Mouse (Mus musculus) MN1 (cell line): ENCODE results near the gene Kcnip4.

Experiments
- DNase-seq: peaks from one replicate; pipeline ENCODE4 v3.0.0-alpha.2; 2016; ENCODE audit warnings: low spot score

Gene Kcnip4

GRCm38 (mm10) chr5:49524394-49525241 is at the start of gene Kcnip4:
Kcnip4 (minus strand) TSS chr5:49524907.
- no peak for DNase-seq

GRCm38 (mm10) chr5:49571876-49572275 is 47.2 kb upstream of the Kcnip4 start:
- no peak for DNase-seq

- no peak for DNase-seq
These were observed 39.0 kb upstream of the Kcnip4 start for GRCm38 (mm10) chr5:49563751-49564150.

- no peak for DNase-seq
These were observed 32.7 kb upstream of the Kcnip4 start for GRCm38 (mm10) chr5:49557436-49557835.

GRCm38 (mm10) chr5:49547884-49548283 is 23.2 kb upstream of the Kcnip4 start:
- no peak for DNase-seq

GRCm38 (mm10) chr5:49529362-49529761 is 4.7 kb upstream of the Kcnip4 start:
- peak; percentile 9 for DNase-seq

- no peak for DNase-seq
These were observed 520 bp upstream of the Kcnip4 start for GRCm38 (mm10) chr5:49525242-49525612.

- DNase-seq: no peak
These were observed 712 bp downstream of the Kcnip4 start for GRCm38 (mm10) chr5:49523997-49524393.

- DNase-seq: no peak
These were observed 1.7 kb downstream of the Kcnip4 start for GRCm38 (mm10) chr5:49522986-49523385.

- DNase-seq: no peak
These were observed 26.0 kb downstream of the Kcnip4 start for GRCm38 (mm10) chr5:49498743-49499142.

- DNase-seq: no peak
These were observed 37.4 kb downstream of the Kcnip4 start for GRCm38 (mm10) chr5:49487270-49487669.

- no peak for DNase-seq
These were observed 54.0 kb downstream of the Kcnip4 start for GRCm38 (mm10) chr5:49470738-49471137.

GRCm38 (mm10) chr5:49460643-49461276 is 63.9 kb downstream of the Kcnip4 start:
- no peak for DNase-seq

GRCm38 (mm10) chr5:49453100-49453499 is 71.6 kb downstream of the Kcnip4 start:
- no peak for DNase-seq

- DNase-seq: no peak
These were observed 73.4 kb downstream of the Kcnip4 start for GRCm38 (mm10) chr5:49451295-49451694.

- no peak for DNase-seq
These were observed 73.8 kb downstream of the Kcnip4 start for GRCm38 (mm10) chr5:49450876-49451275.

- DNase-seq: no peak
These were observed 87.5 kb downstream of the Kcnip4 start for GRCm38 (mm10) chr5:49437236-49437635.

GRCm38 (mm10) chr5:49427689-49428088 is 97.0 kb downstream of the Kcnip4 start:
- no peak for DNase-seq

GRCm38 (mm10) chr5:49419707-49420106 is 105.0 kb downstream of the Kcnip4 start:
- no peak for DNase-seq

GRCm38 (mm10) chr5:49408351-49408750 is 116.4 kb downstream of the Kcnip4 start:
- no peak for DNase-seq

- DNase-seq: peak; percentile 44
These were observed 154.1 kb downstream of the Kcnip4 start for GRCm38 (mm10) chr5:49370543-49371076.

GRCm38 (mm10) chr5:49368636-49369423 is 155.9 kb downstream of the Kcnip4 start:
- DNase-seq: peak; percentile 40
